Mouse (Mus musculus) megakaryocyte, embryonic 14.5 days (primary cell): Measurements from ENCODE around the gene Larp1.

Experiments used
- FLI1 ChIP-seq: IDR thresholded peaks from 2 replicates; pipeline ENCODE4 v1.6.1; 2012; ENCODE audit warnings: low read length, inconsistent platforms, mixed read lengths
- GATA1 ChIP-seq: IDR thresholded peaks from 3 replicates; pipeline ENCODE4 v1.6.1; 2012; ENCODE audit warnings: mixed read lengths, low read length, inconsistent platforms, borderline replicate concordance

DNA sequence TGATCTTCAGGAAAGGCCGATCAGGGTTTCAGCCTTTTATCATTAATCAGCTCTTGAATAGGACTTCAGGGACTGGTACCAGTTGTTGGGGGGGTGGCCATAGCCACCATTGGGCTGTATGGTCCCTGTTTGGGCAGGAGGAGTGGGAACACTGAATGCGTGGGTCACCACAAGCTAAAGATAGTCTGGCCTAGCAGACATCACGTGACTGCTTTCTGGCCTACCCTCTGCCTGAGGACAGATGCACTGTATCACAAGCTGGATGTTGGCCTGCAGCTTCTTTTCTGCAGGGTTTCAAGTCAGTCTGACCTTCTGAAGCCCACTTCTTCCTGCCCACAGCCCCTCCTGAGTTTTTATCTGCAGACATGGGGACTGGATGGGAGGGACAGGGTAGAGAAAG is 24.8 kb downstream of the Larp1 start:
- TF ChIP-seq GATA1 (no peak), FLI1 (no peak)
